Mouse (Mus musculus): Measurements from ENCODE around the gene Cfap61.

GRCm38 (mm10) chr2:145955844-145956243 lies 21.3 kb downstream of the Cfap61 start:
- TF ChIP-seq CTCF (IDR thresholded peaks at IDR 0.05; ENCODE audit: low read depth) (no peak), EP300 (IDR thresholded peaks at IDR 0.05; ENCODE audit: low read depth) (no peak)
